Mouse (Mus musculus) G1E (cell line): ENCODE data around the gene Col6a5.

Source experiments
- CTCF ChIP-seq: IDR thresholded peaks from 2 replicates; pipeline ENCODE4 v1.5.1; 2012; ENCODE audit warnings: low read depth, low read length, inconsistent platforms, mixed read lengths
- GATA1 ChIP-seq: IDR thresholded peaks from 2 replicates; pipeline ENCODE4 v1.6.1; 2012; ENCODE audit warnings: borderline replicate concordance, low read length, inconsistent platforms, mixed read lengths
- GATA2 ChIP-seq: IDR thresholded peaks from 2 replicates; pipeline ENCODE4 v1.6.1; 2012; ENCODE audit warnings: low read depth, low read length, inconsistent platforms, borderline replicate concordance
- POLR2AphosphoS5 ChIP-seq: IDR thresholded peaks from 2 replicates; pipeline ENCODE4 v1.6.1; 2012; ENCODE audit warnings: low read depth, low read length, inconsistent platforms; ENCODE audit not compliant: insufficient replicate concordance

DNA sequence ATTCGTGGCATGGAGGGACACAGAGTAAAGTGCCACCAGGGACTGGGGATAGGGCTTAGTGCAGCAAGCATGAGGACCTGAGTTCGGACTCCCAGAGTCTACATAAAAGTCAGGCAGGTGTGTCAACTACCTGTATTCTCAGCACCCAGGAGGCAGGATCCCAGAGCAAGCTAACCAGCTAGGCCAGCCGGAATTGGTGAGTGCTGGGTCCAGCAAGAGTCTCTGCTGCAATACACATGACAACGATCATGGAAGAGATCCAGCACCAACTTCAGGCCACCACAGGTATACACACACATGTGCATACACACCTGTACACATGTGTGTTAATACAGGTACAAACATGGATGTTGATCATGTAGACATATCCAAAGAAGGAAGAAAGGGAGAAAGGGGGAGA is 112.0 kb downstream of the Col6a5 start:
- TF ChIP-seq CTCF = no peak
- no peak for TF ChIP-seq POLR2AphosphoS5
- TF ChIP-seq GATA1 = no peak
- no peak for TF ChIP-seq GATA2
